Mouse (Mus musculus): ENCODE data around the gene Nckap1l.

The Nckap1l gene

GRCm38 (mm10) chr15:103485106-103485505 lies 31.5 kb downstream of the Nckap1l start:
- TF ChIP-seq POU5F1 (IDR thresholded peaks at IDR 0.05; ENCODE audit: borderline replicate concordance, low read length) (no peak), NANOG (IDR thresholded peaks at IDR 0.05; ENCODE audit: borderline replicate concordance, low read length) (no peak)
- no peak overlapping the region for H3K4me3 ChIP-seq (replicated peaks; ENCODE audit: low read length)
- H3K36me3 ChIP-seq (ENCODE audit: insufficient read depth, low read length), result no peaks in the 10 kb centered on the region
- H3K4me1 ChIP-seq (replicated peaks; ENCODE audit: low read depth, low read length), result no peaks in the 10 kb centered on the region
- no peaks in the 10 kb centered on the region for H3K9me3 ChIP-seq (ENCODE audit: low read length)
- peaks cover 8% of the 10 kb centered on the region; the same call in 1 of the 2 replicates for H3K27me3 ChIP-seq (ENCODE audit: insufficient read depth, low read length)

GRCm38 (mm10) chr15:103486658-103487057 lies 33.1 kb downstream of the Nckap1l start:
- no peaks in the 10 kb centered on the region for H3K36me3 ChIP-seq (ENCODE audit: insufficient read depth, low read length)
- TF ChIP-seq NANOG (IDR thresholded peaks at IDR 0.05; ENCODE audit: borderline replicate concordance, low read length) (no peak), POU5F1 (IDR thresholded peaks at IDR 0.05; ENCODE audit: borderline replicate concordance, low read length) (no peak), CTCF (conservative IDR thresholded peaks at IDR 0.05; ENCODE audit: low read length) (no peak)
- H3K4me1 ChIP-seq (replicated peaks; ENCODE audit: low read depth, low read length), result no peaks in the 10 kb centered on the region
- no peak overlapping the region for H3K4me3 ChIP-seq (replicated peaks; ENCODE audit: low read length)
- H3K9me3 ChIP-seq (ENCODE audit: low read length), result no peaks in the 10 kb centered on the region
- peaks cover 8% of the 10 kb centered on the region; the same call in 1 of the 2 replicates for H3K27me3 ChIP-seq (ENCODE audit: insufficient read depth, low read length)

GRCm38 (mm10) chr15:103488336-103488735 lies 34.7 kb downstream of the Nckap1l start:
- Histone ChIP-seq H3K4me1 (replicated peaks; ENCODE audit: low read depth, low read length) (0 out of 2 replicates have a peak, but pooled peaks cover 2% of the 10 kb centered on the region), H3K4me3 (replicated peaks; ENCODE audit: low read length) (no peak overlapping the region), H3K9me3 (ENCODE audit: low read length) (no peaks in the 10 kb centered on the region), H3K27me3 (ENCODE audit: insufficient read depth, low read length) (peaks cover 8% of the 10 kb centered on the region; the same call in 1 of the 2 replicates), H3K36me3 (ENCODE audit: insufficient read depth, low read length) (no peaks in the 10 kb centered on the region)
- no peak for TF ChIP-seq POU5F1 (IDR thresholded peaks at IDR 0.05; ENCODE audit: borderline replicate concordance, low read length)
- TF ChIP-seq CTCF (conservative IDR thresholded peaks at IDR 0.05; ENCODE audit: low read length), result no peak
- no peak for TF ChIP-seq NANOG (IDR thresholded peaks at IDR 0.05; ENCODE audit: borderline replicate concordance, low read length)

- no peaks in the 10 kb centered on the region for H3K36me3 ChIP-seq (ENCODE audit: insufficient read depth, low read length)
- H3K4me3 ChIP-seq (replicated peaks; ENCODE audit: low read length), result no peak overlapping the region
- TF ChIP-seq NANOG (IDR thresholded peaks at IDR 0.05; ENCODE audit: borderline replicate concordance, low read length), result no peak
- TF ChIP-seq CTCF (conservative IDR thresholded peaks at IDR 0.05; ENCODE audit: low read length), result no peak
- no peak for TF ChIP-seq POU5F1 (IDR thresholded peaks at IDR 0.05; ENCODE audit: borderline replicate concordance, low read length)
- peaks cover 13% of the 10 kb centered on the region for H3K9me3 ChIP-seq (ENCODE audit: low read length)
- H3K27me3 ChIP-seq (ENCODE audit: insufficient read depth, low read length), result peaks cover 30% of the 10 kb centered on the region
- peaks cover 10% of the 10 kb centered on the region for H3K4me1 ChIP-seq (replicated peaks; ENCODE audit: low read depth, low read length)
Observed at GRCm38 (mm10) chr15:103496204-103497140, 42.9 kb downstream of the Nckap1l start.

GRCm38 (mm10) chr15:103498157-103498556 lies 44.6 kb downstream of the Nckap1l start:
- Histone ChIP-seq H3K4me3 (replicated peaks; ENCODE audit: low read length) (no peak overlapping the region), H3K36me3 (ENCODE audit: insufficient read depth, low read length) (no peaks in the 10 kb centered on the region), H3K27me3 (ENCODE audit: insufficient read depth, low read length) (peaks cover 45% of the 10 kb centered on the region), H3K9me3 (ENCODE audit: low read length) (peaks cover 13% of the 10 kb centered on the region), H3K4me1 (replicated peaks; ENCODE audit: low read depth, low read length) (peaks cover 16% of the 10 kb centered on the region)
- TF ChIP-seq CTCF (conservative IDR thresholded peaks at IDR 0.05; ENCODE audit: low read length) (no peak), POU5F1 (IDR thresholded peaks at IDR 0.05; ENCODE audit: borderline replicate concordance, low read length) (no peak), NANOG (IDR thresholded peaks at IDR 0.05; ENCODE audit: borderline replicate concordance, low read length) (no peak)

GRCm38 (mm10) chr15:103500723-103501122 lies 47.1 kb downstream of the Nckap1l start:
- Histone ChIP-seq H3K27me3 (ENCODE audit: insufficient read depth, low read length) (peaks cover 70% of the 10 kb centered on the region), H3K36me3 (ENCODE audit: insufficient read depth, low read length) (no peaks in the 10 kb centered on the region), H3K4me1 (replicated peaks; ENCODE audit: low read depth, low read length) (peaks cover 17% of the 10 kb centered on the region), H3K4me3 (replicated peaks; ENCODE audit: low read length) (no peak overlapping the region), H3K9me3 (ENCODE audit: low read length) (peaks cover 13% of the 10 kb centered on the region)
- TF ChIP-seq NANOG (IDR thresholded peaks at IDR 0.05; ENCODE audit: borderline replicate concordance, low read length), result no peak
- TF ChIP-seq CTCF (conservative IDR thresholded peaks at IDR 0.05; ENCODE audit: low read length), result no peak
- no peak for TF ChIP-seq POU5F1 (IDR thresholded peaks at IDR 0.05; ENCODE audit: borderline replicate concordance, low read length)

- H3K9me3 ChIP-seq (ENCODE audit: low read length), result peaks cover 13% of the 10 kb centered on the region
- peaks cover 70% of the 10 kb centered on the region for H3K27me3 ChIP-seq (ENCODE audit: insufficient read depth, low read length)
- no peak for TF ChIP-seq POU5F1 (IDR thresholded peaks at IDR 0.05; ENCODE audit: borderline replicate concordance, low read length)
- TF ChIP-seq NANOG (IDR thresholded peaks at IDR 0.05; ENCODE audit: borderline replicate concordance, low read length), result no peak
- TF ChIP-seq CTCF (conservative IDR thresholded peaks at IDR 0.05; ENCODE audit: low read length), result no peak
- peaks cover 17% of the 10 kb centered on the region for H3K4me1 ChIP-seq (replicated peaks; ENCODE audit: low read depth, low read length)
- no peaks in the 10 kb centered on the region for H3K36me3 ChIP-seq (ENCODE audit: insufficient read depth, low read length)
- no peak overlapping the region for H3K4me3 ChIP-seq (replicated peaks; ENCODE audit: low read length)
Observed at GRCm38 (mm10) chr15:103501186-103501585, 47.6 kb downstream of the Nckap1l start.

GRCm38 (mm10) chr15:103502435-103503250 lies 49.0 kb downstream of the Nckap1l start, which contains the start of gene Pde1b:
TSS of gene Pde1b (plus strand) at chr15:103503034.
- H3K4me1 ChIP-seq (replicated peaks; ENCODE audit: low read depth, low read length), result peaks cover 17% of the 10 kb centered on the region
- peak within 1 kb of the TSS; percentile 80 for H3K4me3 ChIP-seq (replicated peaks; ENCODE audit: low read length)
- H3K9me3 ChIP-seq (ENCODE audit: low read length), result no peaks in the 10 kb centered on the region
- H3K36me3 ChIP-seq (ENCODE audit: insufficient read depth, low read length), result no peaks in the 10 kb centered on the region
- peaks cover 70% of the 10 kb centered on the region for H3K27me3 ChIP-seq (ENCODE audit: insufficient read depth, low read length)
- TF ChIP-seq NANOG (IDR thresholded peaks at IDR 0.05; ENCODE audit: borderline replicate concordance, low read length) (no peak), CTCF (conservative IDR thresholded peaks at IDR 0.05; ENCODE audit: low read length) (no peak), POU5F1 (IDR thresholded peaks at IDR 0.05; ENCODE audit: borderline replicate concordance, low read length) (no peak)

All from E14TG2a.4 (cell line).